Comparison of ENCODE assay signal across 12 mouse cellular contexts in the genomic region with DNA sequence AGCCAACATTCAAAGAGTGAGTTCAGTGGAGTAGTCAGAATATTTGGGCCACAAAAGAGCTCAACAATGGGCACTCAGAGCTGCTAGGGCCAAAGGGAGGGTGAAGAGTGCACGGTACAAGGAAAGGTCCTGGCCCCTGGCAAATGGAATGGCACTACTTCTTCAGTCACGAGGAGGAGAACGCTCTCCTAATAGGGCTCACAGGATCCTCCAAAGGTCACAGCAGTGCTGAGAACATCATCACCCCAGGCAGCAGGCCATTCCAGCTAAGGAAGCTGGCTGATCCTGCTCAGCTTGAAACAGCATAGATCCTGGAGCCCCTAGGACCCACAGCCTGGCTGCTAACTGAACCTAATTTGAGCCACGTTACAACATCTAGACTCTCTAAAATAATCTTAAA.
"Had no signal": no experiment of that assay in that cellular context is flagged by ENCODE, and none has a peak within 500 bp of the region (broad histone marks: within the 10 kb centered on the region; RNA-seq: fewer than 3 reads in every experiment).

No protein-coding gene starts in this region.

- H3K27me3 ChIP-seq: kidney, embryonic 15.5 days; liver, embryonic 15.5 days; neural tube, embryonic 12.5 days had no signal

- H3K4me1 ChIP-seq: kidney, embryonic 15.5 days; limb, embryonic 10.5 days; liver, embryonic 15.5 days had no signal

- H3K4me3 ChIP-seq: kidney, embryonic 15.5 days; limb, embryonic 10.5 days; liver, embryonic 15.5 days; neural tube, embryonic 12.5 days had no signal

- DNase-seq: lung, adult 2 months; lung, postnatal 36 days; midbrain, embryonic 14.5 days; spleen, adult 18-20 months; thymus, adult 18-20 months; thymus, postnatal 14 days had no signal

- H3K9me3 ChIP-seq: kidney, embryonic 15.5 days; limb, embryonic 10.5 days; liver, embryonic 15.5 days; neural tube, embryonic 12.5 days had no signal

- ATAC-seq: lung, postnatal 0 days had no signal

- H3K4me2 ChIP-seq: kidney, embryonic 15.5 days; liver, embryonic 11.5 days; liver, embryonic 15.5 days; neural tube, embryonic 12.5 days had no signal

- H3K27ac ChIP-seq: kidney, embryonic 15.5 days; limb, embryonic 10.5 days; liver, embryonic 15.5 days; neural tube, embryonic 12.5 days had no signal

- H3K36me3 ChIP-seq: kidney, embryonic 15.5 days; limb, embryonic 10.5 days; liver, embryonic 15.5 days; neural tube, embryonic 12.5 days had no signal

- H3K9ac ChIP-seq: kidney, embryonic 15.5 days; liver, embryonic 15.5 days; neural tube, embryonic 12.5 days had no signal
